Mouse (Mus musculus) neural tube, embryonic 14.5 days (tissue): Measurements from ENCODE around the gene Faah. TPM values are rescaled to one million over a fixed set of nuclear protein-coding genes. Genes with fewer than 3 reads are reported as not detected.
A peak's percentile ranks its signal among the peaks of the same experiment; 100 is the strongest.

Experiments
- ATAC-seq: fragments of 200-750 bp; cut with Nextera tagmentation; 2 replicates; pipeline ENCODE4 v1.8.0; 2017; ENCODE audit warnings: low read depth, mild to moderate bottlenecking, moderate TSS enrichment, moderate library complexity
- H3K27ac ChIP-seq: fragments of 300-500 bp; sonication (generic); 2 replicates; pipeline ENCODE4 v1.5.1; 2014; ENCODE audit warnings: low read depth, mild to moderate bottlenecking, control low read depth, low read length, moderate library complexity, mixed read lengths
- H3K27me3 ChIP-seq: fragments of 300-500 bp; sonication (generic); 2 replicates; pipeline ENCODE4 v1.6.1; 2014; ENCODE audit warnings: low read length; ENCODE audit not compliant: control insufficient read depth, insufficient read depth
- H3K36me3 ChIP-seq: fragments of 300-500 bp; sonication (generic); 2 replicates; pipeline ENCODE4 v1.6.1; 2014; ENCODE audit warnings: low read length, mixed read lengths; ENCODE audit not compliant: control insufficient read depth, insufficient read depth
- H3K4me1 ChIP-seq: fragments of 300-500 bp; sonication (generic); 2 replicates; pipeline ENCODE4 v1.6.1; 2014; ENCODE audit warnings: low read length; ENCODE audit not compliant: control insufficient read depth, insufficient read depth
- H3K4me2 ChIP-seq: fragments of 300-500 bp; sonication (generic); 2 replicates; pipeline ENCODE4 v1.6.1; 2014; ENCODE audit warnings: mild to moderate bottlenecking, low read depth, low read length, control low read depth
- H3K4me3 ChIP-seq: fragments of 300-500 bp; sonication (generic); 2 replicates; pipeline ENCODE4 v1.5.1; 2014; ENCODE audit warnings: low read depth, low read length, control low read depth, mixed read lengths
- H3K9ac ChIP-seq: fragments of 300-500 bp; sonication (generic); replicated peaks from 2 replicates; pipeline ENCODE4 v1.6.1; 2014; ENCODE audit warnings: low read depth, mild to moderate bottlenecking, control low read depth, low read length, mixed read lengths
- H3K9me3 ChIP-seq: fragments of 300-500 bp; sonication (generic); 2 replicates; pipeline ENCODE4 v1.6.1; 2016; ENCODE audit warnings: low read length; ENCODE audit not compliant: control insufficient read depth
- WGBS: fragments of 180-500 bp; shearing (Covaris S2); extraction: QIAGEN DNeasy Blood & Tissue Kit; methylation state at CpG from one replicate; pipeline ENCODE4 v1.1.7; 2014; 5-methylcytosine and 5-hydroxymethylcytosine counted together
- polyA plus RNA-seq: library from polyadenylated mRNA; unstranded; fragments of >200 nt; fragmentation: Nextera tagmentation; extraction: Ambion mirVana; gene quantifications from 2 replicates; pipeline ENCODE4 v1.2.1, GENCODE M21; 2014

The Faah gene
- polyA plus RNA-seq, 1 experiment from 2014 or later = 17.1 TPM

- Histone ChIP-seq H3K9me3 (no peaks in the 10 kb centered on the region), H3K27ac (no peak overlapping the region), H3K9ac (0 out of 2 replicates have a peak overlapping the region, but pooled peaks have one; percentile 21), H3K4me2 (peak overlapping the region; percentile 34; the same call in 1 of the 2 replicates), H3K4me3 (peak overlapping the region; percentile 21; the same call in 1 of the 2 replicates), H3K36me3 (no peaks in the 10 kb centered on the region), H3K4me1 (peaks cover 11% of the 10 kb centered on the region), H3K27me3 (peaks cover 61% of the 10 kb centered on the region)
- 0 out of 2 replicates have a peak, but pooled peaks have one; percentile 52 for ATAC-seq
- WGBS = under 1% methylated on average over 41 of the region's 41 CpGs
Observed at GRCm38 (mm10) chr4:115943669-115944314, 73.9 kb downstream of the Faah start.

- no peak for ATAC-seq
- peaks cover 11% of the 10 kb centered on the region for H3K4me1 ChIP-seq
- peaks cover 50% of the 10 kb centered on the region for H3K27me3 ChIP-seq
- no peaks in the 10 kb centered on the region for H3K36me3 ChIP-seq
- H3K4me2 ChIP-seq = no peak overlapping the region
- WGBS = 1% methylated on average over 9 of the region's 9 CpGs
- no peak overlapping the region for H3K27ac ChIP-seq
- H3K9me3 ChIP-seq = no peaks in the 10 kb centered on the region
- H3K4me3 ChIP-seq = no peak overlapping the region
- no peak overlapping the region for H3K9ac ChIP-seq
Observed at GRCm38 (mm10) chr4:115941242-115941820, 76.4 kb downstream of the Faah start.

GRCm38 (mm10) chr4:115940681-115941080 is 77.0 kb downstream of the Faah start:
- Histone ChIP-seq H3K4me2 (no peak overlapping the region), H3K4me3 (no peak overlapping the region), H3K4me1 (peaks cover 11% of the 10 kb centered on the region), H3K27ac (no peak overlapping the region), H3K9ac (no peak overlapping the region), H3K9me3 (no peaks in the 10 kb centered on the region), H3K36me3 (no peaks in the 10 kb centered on the region), H3K27me3 (peaks cover 45% of the 10 kb centered on the region)
- 2% methylated on average over 3 of the region's 3 CpGs for WGBS
- no peak for ATAC-seq

GRCm38 (mm10) chr4:115939295-115940102 is 78.2 kb downstream of the Faah start, which contains the start of gene Dmbx1:
Gene Dmbx1 (minus strand): TSS chr4:115939926.
- WGBS = under 1% methylated on average over 68 of the region's 71 CpGs
- no peaks in the 10 kb centered on the region for H3K36me3 ChIP-seq
- no peaks in the 10 kb centered on the region for H3K9me3 ChIP-seq
- H3K4me1 ChIP-seq = peaks cover 11% of the 10 kb centered on the region
- no peak for ATAC-seq
- peaks cover 46% of the 10 kb centered on the region for H3K27me3 ChIP-seq
- no peak within 1 kb of the TSS for H3K27ac ChIP-seq
- 0 out of 2 replicates have a peak within 1 kb of the TSS, but pooled peaks have one; percentile 31 for H3K4me2 ChIP-seq
- no peak within 1 kb of the TSS for H3K9ac ChIP-seq
- H3K4me3 ChIP-seq = no peak within 1 kb of the TSS

- 2% methylated on average over 37 of the region's 37 CpGs for WGBS
- Histone ChIP-seq H3K4me1 (peaks cover 6% of the 10 kb centered on the region), H3K27me3 (peaks cover 49% of the 10 kb centered on the region), H3K4me2 (no peak overlapping the region), H3K9ac (no peak overlapping the region), H3K27ac (no peak overlapping the region), H3K36me3 (no peaks in the 10 kb centered on the region), H3K9me3 (no peaks in the 10 kb centered on the region), H3K4me3 (no peak overlapping the region)
- no peak for ATAC-seq
Observed at GRCm38 (mm10) chr4:115938276-115939160, 79.2 kb downstream of the Faah start.

- WGBS = 3% methylated on average over 19 of the region's 19 CpGs
- peaks cover 51% of the 10 kb centered on the region for H3K27me3 ChIP-seq
- H3K9ac ChIP-seq = no peak overlapping the region
- peaks cover 6% of the 10 kb centered on the region for H3K4me1 ChIP-seq
- no peak for ATAC-seq
- H3K4me3 ChIP-seq = no peak overlapping the region
- no peak overlapping the region for H3K27ac ChIP-seq
- no peaks in the 10 kb centered on the region for H3K36me3 ChIP-seq
- H3K4me2 ChIP-seq = no peak overlapping the region
- no peaks in the 10 kb centered on the region for H3K9me3 ChIP-seq
Observed at GRCm38 (mm10) chr4:115937061-115937976, 80.4 kb downstream of the Faah start.

- no peaks in the 10 kb centered on the region for H3K36me3 ChIP-seq
- no peak overlapping the region for H3K4me2 ChIP-seq
- WGBS = 1% methylated on average over 20 of the region's 20 CpGs
- no peak overlapping the region for H3K4me3 ChIP-seq
- ATAC-seq = peak; percentile 24; the same call in 1 of the 2 replicates
- H3K27me3 ChIP-seq = peaks cover 52% of the 10 kb centered on the region
- H3K9me3 ChIP-seq = no peaks in the 10 kb centered on the region
- no peak overlapping the region for H3K27ac ChIP-seq
- peaks cover 6% of the 10 kb centered on the region for H3K4me1 ChIP-seq
- no peak overlapping the region for H3K9ac ChIP-seq
Observed at GRCm38 (mm10) chr4:115936646-115937045, 81.1 kb downstream of the Faah start.
